Mouse (Mus musculus) adrenal gland, adult 2 months (tissue): ENCODE measurements around the gene Mixl1. TPM values are rescaled to one million over a fixed set of nuclear protein-coding genes. Genes with fewer than 3 reads are reported as not detected.
A peak's percentile ranks its signal among the peaks of the same experiment; 100 is the strongest.

ENCODE experiments used
- DNase-seq: peaks from one replicate; pipeline ENCODE4 v3.0.0; 2021
- long read RNA-seq: library from polyadenylated mRNA; stranded (forward); transcript quantifications from one replicate; pipeline ENCODE4 v2.0.0, GENCODE M21; 2021
- polyA plus RNA-seq: library from polyadenylated mRNA; depleted of rRNA; stranded (reverse); fragments of >200 nt; gene quantifications from 2 replicates; pipeline ENCODE4 v1.2.3, GENCODE M21; 2012; rRNA removed
- total RNA-seq, 2 experiments: library from RNA; stranded (reverse); gene quantifications; 2 replicates each; pipeline ENCODE4 v1.2.3; 2021

Gene Mixl1
- total RNA-seq (not detected), polyA plus RNA-seq (0.07 TPM in 1 of 2 replicates, not detected in the other)
- long read RNA-seq, result 0 reads

GRCm38 (mm10) chr1:180696626-180697352 is at the start of gene Mixl1:
TSS of gene Mixl1 (minus strand) at chr1:180697034.
- DNase-seq, result peak; percentile 29

DNA sequence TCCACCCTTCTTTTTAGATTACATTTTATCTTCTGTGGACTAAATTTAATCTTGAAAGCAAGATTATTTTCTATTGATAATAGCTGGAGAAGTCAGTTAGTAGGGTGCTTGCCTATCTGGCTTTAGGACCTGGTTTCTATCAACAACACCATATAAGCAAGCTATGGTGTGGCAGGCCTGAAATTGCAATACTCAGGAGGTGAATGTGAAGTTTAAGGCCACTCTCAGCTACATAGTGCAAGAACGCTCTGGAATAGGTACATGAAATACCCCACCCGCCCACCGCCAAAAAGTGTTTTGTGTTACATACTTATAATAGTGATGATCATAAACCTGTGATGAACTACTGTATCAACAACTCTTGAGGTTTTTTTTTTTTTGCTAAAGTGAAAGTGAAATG is 32.4 kb upstream of the Mixl1 start:
- DNase-seq, result no peak

DNA sequence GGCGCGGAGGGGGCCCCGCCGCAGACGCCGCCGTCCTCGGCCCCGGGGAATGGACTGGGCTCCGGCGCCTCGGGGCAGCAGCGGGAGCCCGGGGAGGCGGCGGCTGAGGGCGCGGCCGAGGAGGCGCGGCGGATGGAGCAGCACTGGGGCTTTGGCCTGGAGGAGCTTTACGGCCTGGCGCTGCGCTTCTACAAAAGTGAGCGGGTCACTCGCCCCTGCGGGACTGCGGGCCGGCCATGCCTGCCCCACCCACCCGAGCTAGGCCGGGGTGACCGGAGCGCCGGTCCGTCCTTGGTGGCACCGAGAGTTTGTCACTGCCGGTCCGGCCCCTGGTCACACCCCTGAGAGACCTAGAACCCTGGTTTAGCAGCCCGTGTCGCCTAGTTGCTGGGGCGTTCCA is 29.3 kb upstream of the Mixl1 start:
- no peak for DNase-seq

DNA sequence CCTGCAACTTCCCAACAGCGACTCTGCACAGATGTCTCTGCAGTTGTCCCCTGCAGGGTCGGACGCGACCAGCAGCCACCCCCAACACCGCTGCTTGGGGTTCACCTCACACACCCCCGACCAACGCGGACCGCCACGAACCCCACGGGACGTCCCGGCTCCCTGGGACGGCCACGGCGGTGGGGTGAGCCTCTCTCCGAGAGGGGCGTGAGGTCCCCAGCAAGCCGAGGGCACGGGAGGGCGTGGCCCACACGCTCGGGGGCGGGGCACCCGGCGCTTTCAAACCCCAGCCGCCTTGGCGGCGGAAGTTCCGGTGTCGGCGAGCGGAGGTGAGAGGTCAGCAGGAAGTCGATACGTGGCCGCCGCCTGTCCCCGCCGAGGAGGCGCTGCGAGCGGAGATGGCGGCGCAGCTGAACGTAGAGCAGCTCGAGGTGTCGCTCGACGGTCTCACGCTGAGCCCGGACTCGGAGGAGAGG is 28.9 kb upstream of the Mixl1 start, which contains the start of gene Acbd3:
Gene Acbd3 (plus strand): TSS at position 340 of the 476 bp plus-strand sequence.
- peak; percentile 96 for DNase-seq

DNA sequence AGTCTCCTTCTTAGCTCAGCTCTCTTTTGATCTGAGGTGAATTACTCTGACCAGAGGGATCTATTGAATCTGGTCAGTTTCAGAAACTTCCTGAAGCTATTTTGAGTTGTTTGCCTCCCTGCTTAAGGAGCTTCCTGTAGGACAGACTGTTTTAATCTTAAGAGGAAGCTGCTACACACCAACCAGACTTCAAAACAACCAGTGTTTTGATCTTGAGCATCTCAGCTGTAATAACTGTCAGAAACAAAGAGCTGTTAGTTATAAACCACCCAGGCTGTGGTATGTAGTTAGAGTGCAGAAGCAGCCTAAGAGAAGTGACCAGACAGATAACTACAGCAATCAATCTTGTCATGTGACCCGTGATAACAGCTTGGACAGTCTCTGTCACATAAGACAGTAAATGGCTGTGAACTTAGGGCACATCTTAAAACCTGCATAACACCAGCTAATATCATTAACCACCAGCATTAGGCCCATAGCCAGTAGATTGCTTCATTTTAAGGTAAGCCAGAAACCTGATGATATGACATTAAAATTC is 26.9 kb upstream of the Mixl1 start:
- DNase-seq, result no peak

DNA sequence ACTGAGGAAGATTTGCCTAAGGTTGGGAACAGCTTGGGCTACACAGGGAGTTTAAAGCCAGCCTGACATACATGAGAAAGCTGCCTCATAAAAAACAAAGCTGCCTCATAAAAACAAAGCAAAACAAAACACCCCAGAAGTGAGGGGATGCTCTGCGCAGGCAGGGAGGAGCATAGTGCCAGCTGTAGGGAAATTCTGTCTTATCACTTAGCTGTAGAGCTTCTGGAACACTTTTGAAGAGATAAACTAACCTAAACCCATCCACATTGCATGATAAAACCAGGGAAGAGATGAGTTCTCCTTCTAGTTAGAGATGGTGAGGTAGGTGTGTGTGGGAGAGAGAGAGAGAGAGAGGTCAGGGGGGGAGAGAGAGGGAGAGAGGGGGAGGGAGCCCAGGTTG is 25.8 kb upstream of the Mixl1 start:
- no peak for DNase-seq

DNA sequence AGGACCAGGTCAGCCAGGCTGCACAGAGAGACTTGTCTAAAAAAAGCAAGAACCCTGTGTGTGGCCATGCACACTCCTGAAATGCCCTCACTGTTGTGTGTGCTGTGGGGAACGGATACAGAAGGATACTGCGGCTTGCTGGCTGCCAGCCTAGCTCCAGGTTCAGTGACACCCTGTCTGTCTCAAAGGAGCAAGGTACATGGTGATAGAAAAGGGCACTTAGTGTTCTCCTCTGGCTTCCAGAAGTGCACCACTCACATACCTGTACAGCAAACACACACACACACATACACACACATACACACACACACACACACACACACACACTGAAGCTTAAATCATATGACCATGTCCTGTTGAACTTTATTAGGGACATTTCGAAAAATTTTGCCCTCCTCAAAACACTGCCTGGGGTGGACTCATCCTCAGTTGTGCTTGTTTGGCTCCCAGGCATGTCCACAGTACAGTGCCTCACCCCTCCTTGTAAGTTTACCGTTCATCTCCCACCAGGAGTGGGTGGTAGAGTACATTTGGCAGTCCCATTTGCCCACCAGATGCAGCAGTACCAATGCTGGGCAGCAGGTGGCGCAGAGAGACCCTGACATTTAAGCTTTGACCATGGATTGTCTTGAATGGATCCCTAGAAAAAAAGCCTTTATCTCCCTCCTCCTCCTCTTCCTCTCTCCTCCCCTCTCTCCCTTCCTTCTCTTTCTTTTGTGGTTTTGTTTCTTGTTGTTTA is 23.3 kb upstream of the Mixl1 start:
- peak; percentile 76 for DNase-seq

DNA sequence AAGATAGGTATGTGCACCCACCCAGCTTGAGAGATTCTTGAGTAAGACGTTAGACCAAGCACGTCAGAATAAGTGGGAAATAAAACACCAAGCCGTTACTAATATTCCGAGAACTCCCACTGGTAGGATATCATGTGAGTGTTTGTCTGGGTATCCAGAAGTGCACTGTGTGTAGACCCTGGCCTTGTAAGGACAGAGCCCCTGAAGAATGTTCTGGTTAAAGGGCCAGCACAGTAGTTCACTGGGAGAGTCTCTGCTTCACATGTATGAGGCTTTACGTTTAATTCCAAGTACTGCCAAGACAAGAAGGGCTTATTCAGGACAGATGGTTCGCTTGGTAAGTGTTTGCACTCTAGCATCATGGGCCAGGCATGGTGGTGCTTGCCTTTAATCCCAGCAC is 22.6 kb upstream of the Mixl1 start:
- no peak for DNase-seq

- DNase-seq, result no peak
Observed at GRCm38 (mm10) chr1:180718756-180719155, 21.9 kb upstream of the Mixl1 start.

DNA sequence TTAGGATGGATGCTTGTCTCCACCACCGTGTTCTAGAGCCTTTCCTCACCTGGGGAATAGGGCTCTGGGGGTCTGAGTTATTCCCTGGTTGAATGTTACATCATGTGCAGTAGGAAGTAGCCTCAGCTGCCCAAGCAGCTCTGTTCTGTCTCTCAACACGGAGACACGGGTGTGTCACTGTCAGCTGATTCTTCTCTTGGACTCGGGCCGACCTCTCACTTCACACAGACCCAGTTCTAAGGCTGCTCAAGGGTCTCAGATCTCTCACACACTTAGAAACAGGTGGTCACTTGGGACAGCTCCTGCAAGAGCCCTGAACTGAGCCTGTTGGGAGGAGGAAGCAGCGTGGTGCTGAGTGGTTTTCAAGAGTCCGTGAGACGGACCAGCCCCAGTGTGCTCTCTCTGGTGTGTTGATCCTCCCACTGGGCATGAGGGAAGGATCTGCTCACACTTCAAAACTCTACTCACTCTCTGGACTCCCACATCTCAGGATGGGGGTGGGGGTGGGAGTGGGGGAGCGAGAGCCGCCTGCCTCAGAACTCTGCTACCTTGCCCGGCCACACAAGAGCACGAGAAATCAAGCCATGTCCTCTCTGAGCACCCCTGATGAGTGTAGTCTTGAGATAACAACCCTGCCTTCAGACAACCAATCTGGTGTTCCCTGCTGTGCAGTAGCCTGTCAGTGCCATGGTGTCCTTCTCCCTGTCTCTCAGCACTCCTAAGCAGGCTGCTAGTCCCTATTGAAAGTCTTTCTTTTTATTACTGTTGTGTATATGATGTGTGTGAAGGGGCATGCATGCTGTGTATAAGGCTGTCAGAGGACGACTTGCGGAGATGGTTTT is 12.3 kb upstream of the Mixl1 start:
- DNase-seq, result no peak

DNA sequence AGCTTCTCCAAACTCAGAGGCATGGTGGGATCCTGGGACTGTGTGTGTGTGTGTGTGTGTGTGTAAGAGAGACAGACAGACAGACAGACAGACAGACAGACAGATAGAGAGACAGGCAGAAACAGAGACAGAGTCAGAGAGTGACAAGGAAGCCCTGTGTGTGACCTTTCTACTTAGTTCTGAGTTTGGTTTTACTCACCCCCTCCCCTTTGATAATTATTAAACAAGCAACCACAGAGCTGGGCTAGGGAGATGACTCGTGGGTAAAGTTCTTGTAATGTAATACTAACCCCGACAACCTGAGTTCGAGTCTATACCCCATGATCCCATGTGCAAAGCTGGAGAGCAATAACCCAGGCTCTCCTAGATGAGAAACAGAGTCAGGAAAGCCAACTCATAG is 11.0 kb upstream of the Mixl1 start:
- DNase-seq, result no peak

DNA sequence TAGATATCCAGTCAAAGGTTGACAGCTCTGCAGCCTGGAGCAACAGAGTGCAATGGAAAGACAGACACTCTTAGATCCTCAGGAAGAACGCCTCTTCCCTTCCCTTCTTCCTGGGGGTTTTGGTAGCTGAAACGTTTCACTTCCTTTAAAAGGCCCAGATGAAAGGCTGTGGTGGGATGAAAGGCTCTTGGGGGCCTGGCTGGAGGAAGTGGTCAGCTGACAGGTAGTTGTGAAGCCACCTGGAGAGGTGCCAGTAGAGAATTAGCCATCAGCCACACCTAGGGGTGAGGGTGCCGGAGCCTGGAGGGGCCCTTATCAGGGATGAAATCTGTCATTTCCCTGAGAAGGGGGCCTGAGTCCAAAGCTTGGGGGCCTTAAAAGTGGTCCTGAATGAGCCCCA is 10.5 kb upstream of the Mixl1 start:
- no peak for DNase-seq

DNA sequence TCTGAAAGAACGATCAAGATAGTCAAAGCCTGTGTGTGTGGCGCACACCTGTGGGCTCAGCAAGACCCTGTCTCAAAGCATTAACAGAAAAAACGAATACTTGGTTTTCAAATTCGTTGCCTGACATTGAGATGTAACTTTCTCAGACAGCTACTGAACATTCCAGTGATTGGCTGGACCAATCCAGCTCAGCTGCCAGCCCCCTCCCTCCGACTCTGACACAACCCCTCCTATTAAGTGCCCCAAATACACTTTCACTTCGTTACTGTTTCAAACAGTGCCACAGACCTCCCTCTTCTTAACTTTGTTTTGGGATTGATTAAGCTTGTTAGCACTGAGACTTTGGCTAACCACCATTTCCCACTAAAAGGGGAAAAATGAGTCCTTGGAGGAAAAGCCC is 6.6 kb upstream of the Mixl1 start:
- DNase-seq, result no peak

DNA sequence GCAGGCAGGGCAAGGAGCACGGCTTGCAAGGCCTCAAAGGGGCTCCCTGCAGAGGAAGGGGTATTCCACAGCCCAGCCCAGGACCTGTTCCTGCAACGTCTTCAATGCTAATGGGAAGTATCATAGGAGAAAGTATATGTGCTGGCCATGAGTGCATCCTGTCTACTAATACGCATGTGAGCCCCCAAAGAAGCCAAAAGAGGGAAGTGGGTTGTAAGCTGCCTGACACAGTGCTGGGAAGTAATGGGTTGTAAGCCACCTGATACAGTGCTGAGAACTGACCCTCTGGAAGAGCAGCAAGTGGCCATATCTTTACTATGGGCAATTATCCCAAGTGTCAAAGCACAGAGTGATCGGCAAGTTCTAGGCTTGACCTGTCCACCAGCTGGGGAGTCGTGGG is 1.2 kb upstream of the Mixl1 start:
- DNase-seq, result no peak

GRCm38 (mm10) chr1:180691284-180691683 is 5.5 kb downstream of the Mixl1 start:
- DNase-seq, result peak; percentile 72

Other genes starting within 250 kb of the Mixl1 start
- under 1 TPM; 0.52 to 0.63 TPM for gene Stum, start 213.5 kb downstream of the Mixl1 start, total RNA-seq
- gene Stum, start 213.5 kb downstream of the Mixl1 start, polyA plus RNA-seq, result 0.19 and 2.0 TPM in 2 replicates
- 10 to 100 TPM; 55.6 to 77.1 TPM for gene Parp1, start 128.1 kb downstream of the Mixl1 start, total RNA-seq
- 22.2 and 28.2 TPM in 2 replicates for gene Parp1, start 128.1 kb downstream of the Mixl1 start, polyA plus RNA-seq
- gene Lin9, start 55.9 kb downstream of the Mixl1 start, total RNA-seq, result 1 to 10 TPM; 3.4 to 4.9 TPM
- 0.88 and 1.0 TPM in 2 replicates for gene Lin9, start 55.9 kb downstream of the Mixl1 start, polyA plus RNA-seq
- gene Acbd3, start 29.0 kb upstream of the Mixl1 start, total RNA-seq, result 10 to 100 TPM; 45.0 to 53.1 TPM
- 10.8 and 11.1 TPM in 2 replicates for gene Acbd3, start 29.0 kb upstream of the Mixl1 start, polyA plus RNA-seq
- gene H3f3a, start 116.9 kb upstream of the Mixl1 start, total RNA-seq, result 100 to 1,000 TPM; 639 to 657 TPM
- gene H3f3a, start 116.9 kb upstream of the Mixl1 start, polyA plus RNA-seq, result 103 and 113 TPM in 2 replicates
- gene Sde2, start 154.1 kb upstream of the Mixl1 start, total RNA-seq, result 10 to 100 TPM; 19.6 to 21.3 TPM
- 3.2 and 4.7 TPM in 2 replicates for gene Sde2, start 154.1 kb upstream of the Mixl1 start, polyA plus RNA-seq
- gene Lefty2, start 196.1 kb upstream of the Mixl1 start, total RNA-seq, result under 1 TPM; 0.58 to 0.76 TPM
- 0.19 and 0.83 TPM in 2 replicates for gene Lefty2, start 196.1 kb upstream of the Mixl1 start, polyA plus RNA-seq
- gene Pycr2, start 207.3 kb upstream of the Mixl1 start, total RNA-seq, result 10 to 100 TPM; 24.1 to 46.1 TPM
- gene Pycr2, start 207.3 kb upstream of the Mixl1 start, polyA plus RNA-seq, result 80.7 and 88.7 TPM in 2 replicates
- gene Lefty1, start 238.0 kb upstream of the Mixl1 start, total RNA-seq, result 10 to 100 TPM in 1 of 2 experiments, 1 to 10 TPM in 1; 2.0 to 11.3 TPM
- 34.2 and 35.6 TPM in 2 replicates for gene Lefty1, start 238.0 kb upstream of the Mixl1 start, polyA plus RNA-seq
- 10 to 100 TPM; 52.8 to 66.0 TPM for gene Tmem63a, start 245.3 kb upstream of the Mixl1 start, total RNA-seq
- gene Tmem63a, start 245.3 kb upstream of the Mixl1 start, polyA plus RNA-seq, result 135 and 238 TPM in 2 replicates